Mouse (Mus musculus): Measurements from ENCODE around the gene Nphs1.

GRCm38 (mm10) chr7:30434238-30434637 is 23.9 kb upstream of the Nphs1 start:
- TF ChIP-seq CTCF (IDR thresholded peaks at IDR 0.05; ENCODE audit: extremely low read depth, insufficient read depth, insufficient read length, insufficient replicate concordance) (no peak), POLR2A (IDR thresholded peaks at IDR 0.05; ENCODE audit: low read depth, low read length) (no peak)
